ENCODE assay signal across 21 mouse cellular contexts in genomic region chr17:87731962-87732361, GRCm38 (mm10). TPM values are rescaled to one million over a fixed set of nuclear protein-coding genes. Genes with fewer than 3 reads are reported as not detected.
DNase-seq lines count a peak whose midpoint lies in the region; ATAC-seq lines count a peak whose summit lies in the region.
"Had no signal": no experiment of that assay in that cellular context is flagged by ENCODE, and none has a peak within 500 bp of the region (broad histone marks: within the 10 kb centered on the region; RNA-seq: fewer than 3 reads in every experiment).

No protein-coding gene starts in this region.

- no peaks in the 10 kb centered on the region for H3K27me3 ChIP-seq in limb, embryonic 12.5 days
- no peaks in the 10 kb centered on the region for H3K27me3 ChIP-seq in limb, embryonic 10.5 days (ENCODE audit: low read depth, poor library complexity, severe bottlenecking)
- H3K27me3 ChIP-seq in splenic B cell, adult 2 months (ENCODE audit: control insufficient read depth, insufficient read depth, low read length, poor library complexity, severe bottlenecking), result no peaks in the 10 kb centered on the region
- H3K27me3 ChIP-seq: embryonic facial prominence, embryonic 12.5 days; forebrain, embryonic 13.5 days; forebrain, embryonic 15.5 days; Patski had no signal

- no peak for DNase-seq in limb, embryonic 10.5 days (ENCODE audit: low spot score)
- DNase-seq in A20 (ENCODE audit: low read depth, low spot score), result peak; percentile 84
- peak; percentile 17 for DNase-seq in splenic B cell, adult 2 months (ENCODE audit: low read depth, low spot score)
- no peak for DNase-seq in frontal cortex, postnatal 25 days (ENCODE audit: low spot score in 2 of 2)
- DNase-seq: adrenal gland, adult 8-10 months; adrenal gland, postnatal 14 days; adrenal gland, postnatal 36 days; cerebellum, adult 11-12 months; cerebellum, adult 2 months; cerebellum, adult 9-10 months; cerebellum, postnatal 10 days; cerebellum, postnatal 25 days; forebrain, postnatal 0 days had no signal

- H3K4me3 ChIP-seq in limb, embryonic 12.5 days (replicated peaks), result no peak overlapping the region
- H3K4me3 ChIP-seq in limb, embryonic 10.5 days, result no peak overlapping the region
- H3K4me3 ChIP-seq: embryonic facial prominence, embryonic 10.5 days; embryonic facial prominence, embryonic 12.5 days; forebrain, embryonic 13.5 days; forebrain, embryonic 15.5 days had no signal

- H3K27ac ChIP-seq in limb, embryonic 12.5 days, result peak overlapping the region; percentile 17; the same call in 1 of the 2 replicates
- no peak overlapping the region for H3K27ac ChIP-seq in limb, embryonic 10.5 days
- H3K27ac ChIP-seq: embryonic facial prominence, embryonic 10.5 days; embryonic facial prominence, embryonic 12.5 days; forebrain, embryonic 13.5 days; forebrain, embryonic 15.5 days had no signal

- H3K9ac ChIP-seq in limb, embryonic 12.5 days (replicated peaks), result no peak overlapping the region
- H3K9ac ChIP-seq: embryonic facial prominence, embryonic 12.5 days; forebrain, embryonic 13.5 days; forebrain, embryonic 15.5 days; forebrain, postnatal 0 days had no signal

- WGBS in limb, embryonic 12.5 days, result 59% methylated on average over 4 of the region's 4 CpGs
- 84% methylated on average over 4 of the region's 4 CpGs for WGBS in limb, embryonic 10.5 days

- 0 out of 2 replicates have a peak, but pooled peaks cover 5% of the 10 kb centered on the region for H3K36me3 ChIP-seq in limb, embryonic 12.5 days
- H3K36me3 ChIP-seq in limb, embryonic 10.5 days, result peaks cover 3% of the 10 kb centered on the region
- H3K36me3 ChIP-seq in splenic B cell, adult 2 months (ENCODE audit: control insufficient read depth, insufficient read depth, low read length, poor library complexity, severe bottlenecking), result no peaks in the 10 kb centered on the region
- H3K36me3 ChIP-seq: embryonic facial prominence, embryonic 12.5 days; forebrain, embryonic 15.5 days; G1E had no signal

- peaks cover 5% of the 10 kb centered on the region; the same call in 1 of the 2 replicates for H3K9me3 ChIP-seq in limb, embryonic 12.5 days
- no peaks in the 10 kb centered on the region for H3K9me3 ChIP-seq in limb, embryonic 10.5 days (replicated peaks)
- H3K9me3 ChIP-seq: embryonic facial prominence, embryonic 10.5 days; embryonic facial prominence, embryonic 12.5 days; forebrain, embryonic 15.5 days; G1E had no signal

- H3K4me1 ChIP-seq in limb, embryonic 12.5 days (replicated peaks), result peaks cover 4% of the 10 kb centered on the region; the same call in 1 of the 2 replicates
- no peaks in the 10 kb centered on the region for H3K4me1 ChIP-seq in limb, embryonic 10.5 days
- H3K4me1 ChIP-seq: embryonic facial prominence, embryonic 10.5 days; embryonic facial prominence, embryonic 12.5 days; forebrain, embryonic 13.5 days; forebrain, embryonic 15.5 days had no signal

- 0 out of 2 replicates have a peak, but pooled peaks have one; percentile 60 for ATAC-seq in limb, embryonic 12.5 days (ENCODE audit: insufficient number of reproducible peaks, insufficient read depth, low FRiP score, low TSS enrichment, low read depth)
- ATAC-seq: activated CD4-positive, CD25-positive, alpha-beta regulatory T cell, adult 4 months; forebrain, embryonic 13.5 days; forebrain, embryonic 15.5 days; forebrain, postnatal 0 days; Patski had no signal

- no peak overlapping the region for H3K4me2 ChIP-seq in limb, embryonic 12.5 days
- H3K4me2 ChIP-seq: embryonic facial prominence, embryonic 12.5 days; forebrain, embryonic 13.5 days; forebrain, embryonic 15.5 days had no signal

RNA-seq across cellular contexts. Expression of gene Msh2, which starts 59.8 kb away (rescaled TPM):
- polyA plus RNA-seq in limb, embryonic 12.5 days (2016; fragmentation: Nextera tagmentation; extraction: Ambion mirVana), result 119 and 131 TPM in 2 replicates
- polyA plus RNA-seq in limb, embryonic 10.5 days (2016; fragmentation: Nextera tagmentation; extraction: Ambion mirVana), result 120 and 130 TPM in 2 replicates

Comparison
In these comparisons a context has a peak if more than half of its experiments do, and no peak if none do; other contexts are left out.
1. DNase-seq: peak in A20 (single experiment) and splenic B cell, adult 2 months (single experiment); none in limb, embryonic 10.5 days (single experiment) and frontal cortex, postnatal 25 days (0 of 2).